Mouse (Mus musculus) hindbrain, embryonic 13.5 days (tissue): Measurements from ENCODE around the gene Phactr1. TPM values are rescaled to one million over a fixed set of nuclear protein-coding genes. Genes with fewer than 3 reads are reported as not detected.

Source experiments
- ATAC-seq: fragments of 200-750 bp; cut with Nextera tagmentation; 2 replicates; pipeline ENCODE4 v1.8.0; 2017; ENCODE audit warnings: moderate TSS enrichment; ENCODE audit not compliant: low FRiP score
- H3K27ac ChIP-seq: fragments of 300-500 bp; sonication (generic); 2 replicates; pipeline ENCODE4 v1.5.1; 2015; ENCODE audit warnings: inconsistent platforms, mild to moderate bottlenecking, moderate library complexity
- H3K27me3 ChIP-seq: fragments of 300-500 bp; sonication (generic); 2 replicates; pipeline ENCODE4 v1.6.1; 2015; ENCODE audit warnings: mild to moderate bottlenecking, inconsistent platforms
- H3K36me3 ChIP-seq: fragments of 300-500 bp; sonication (generic); 2 replicates; pipeline ENCODE4 v1.6.1; 2015; ENCODE audit warnings: mild to moderate bottlenecking, inconsistent platforms
- H3K4me1 ChIP-seq: fragments of 300-500 bp; sonication (generic); replicated peaks from 2 replicates; pipeline ENCODE4 v1.6.1; 2015; ENCODE audit warnings: inconsistent platforms
- H3K4me2 ChIP-seq: fragments of 300-500 bp; sonication (generic); 2 replicates; pipeline ENCODE4 v1.6.1; 2015; ENCODE audit warnings: inconsistent platforms, mild to moderate bottlenecking, moderate library complexity
- H3K4me3 ChIP-seq: fragments of 300-500 bp; sonication (generic); 2 replicates; pipeline ENCODE4 v1.5.1; 2015; ENCODE audit warnings: mild to moderate bottlenecking, inconsistent platforms
- H3K9ac ChIP-seq: fragments of 300-500 bp; sonication (generic); 2 replicates; pipeline ENCODE4 v1.6.1; 2015; ENCODE audit warnings: mild to moderate bottlenecking, inconsistent platforms
- H3K9me3 ChIP-seq: fragments of 300-500 bp; sonication (generic); 2 replicates; pipeline ENCODE4 v1.6.1; 2016; ENCODE audit warnings: inconsistent platforms
- WGBS: fragments of 180-500 bp; shearing (Covaris S2); methylation state at CpG from one replicate; pipeline ENCODE4 v1.1.7; 2015; 5-methylcytosine and 5-hydroxymethylcytosine counted together
- polyA plus RNA-seq: library from polyadenylated mRNA; unstranded; fragments of >200 nt; fragmentation: Nextera tagmentation; extraction: Ambion mirVana; gene quantifications from 2 replicates; pipeline ENCODE4 v1.2.1, GENCODE M21; 2015

Phactr1 gene
- polyA plus RNA-seq, 1 experiment from 2014 or later = 46.9 TPM

GRCm38 (mm10) chr13:42887701-42888100 is 207.3 kb downstream of the Phactr1 start:
- no peak for ATAC-seq
- no peak overlapping the region for H3K27ac ChIP-seq
- WGBS = 90% methylated on average over 5 of the region's 5 CpGs

GRCm38 (mm10) chr13:42889516-42890474 is 209.4 kb downstream of the Phactr1 start:
- H3K36me3 ChIP-seq = no peaks in the 10 kb centered on the region
- H3K27ac ChIP-seq = no peak overlapping the region
- H3K4me2 ChIP-seq = no peak overlapping the region
- no peaks in the 10 kb centered on the region for H3K27me3 ChIP-seq
- H3K9ac ChIP-seq = no peak overlapping the region
- H3K4me3 ChIP-seq = no peak overlapping the region
- no peak for ATAC-seq
- H3K4me1 ChIP-seq = 0 out of 2 replicates have a peak, but pooled peaks cover 3% of the 10 kb centered on the region
- H3K9me3 ChIP-seq = no peaks in the 10 kb centered on the region
- WGBS = 83% methylated on average over 12 of the region's 12 CpGs

More at GRCm38 (mm10) chr13:42887701-42888100, 207.3 kb downstream of the Phactr1 start:
- Histone ChIP-seq H3K4me2 (no peak overlapping the region), H3K4me1 (0 out of 2 replicates have a peak, but pooled peaks cover 3% of the 10 kb centered on the region), H3K27me3 (no peaks in the 10 kb centered on the region), H3K9me3 (no peaks in the 10 kb centered on the region), H3K4me3 (no peak overlapping the region), H3K9ac (no peak overlapping the region), H3K36me3 (no peaks in the 10 kb centered on the region)

GRCm38 (mm10) chr13:42890651-42891050 is 210.2 kb downstream of the Phactr1 start:
- no peak for ATAC-seq
- Histone ChIP-seq H3K9me3 (no peaks in the 10 kb centered on the region), H3K36me3 (no peaks in the 10 kb centered on the region), H3K4me1 (0 out of 2 replicates have a peak, but pooled peaks cover 3% of the 10 kb centered on the region), H3K4me2 (no peak overlapping the region), H3K4me3 (no peak overlapping the region), H3K27me3 (no peaks in the 10 kb centered on the region), H3K9ac (no peak overlapping the region), H3K27ac (no peak overlapping the region)
- 80% methylated on average over 5 of the region's 5 CpGs for WGBS

- H3K9me3 ChIP-seq = no peaks in the 10 kb centered on the region
- H3K4me3 ChIP-seq = no peak overlapping the region
- WGBS = 77% methylated on average over 10 of the region's 10 CpGs
- no peak for ATAC-seq
- no peaks in the 10 kb centered on the region for H3K36me3 ChIP-seq
- 0 out of 2 replicates have a peak overlapping the region, but pooled peaks have one; percentile 25 for H3K27ac ChIP-seq
- H3K4me2 ChIP-seq = no peak overlapping the region
- H3K27me3 ChIP-seq = no peaks in the 10 kb centered on the region
- H3K4me1 ChIP-seq = 0 out of 2 replicates have a peak, but pooled peaks cover 3% of the 10 kb centered on the region
- no peak overlapping the region for H3K9ac ChIP-seq
Measured at GRCm38 (mm10) chr13:42894016-42894415, 213.6 kb downstream of the Phactr1 start.

- 0 out of 2 replicates have a peak, but pooled peaks cover 6% of the 10 kb centered on the region for H3K4me1 ChIP-seq
- ATAC-seq = no peak
- WGBS = 94% methylated on average over 12 of the region's 12 CpGs
Measured at GRCm38 (mm10) chr13:42894598-42894997, 214.2 kb downstream of the Phactr1 start.

GRCm38 (mm10) chr13:42895980-42896379 is 215.6 kb downstream of the Phactr1 start:
- 44% methylated on average over 3 of the region's 3 CpGs for WGBS
- H3K9me3 ChIP-seq = no peaks in the 10 kb centered on the region
- no peak overlapping the region for H3K27ac ChIP-seq
- no peak overlapping the region for H3K9ac ChIP-seq
- no peak overlapping the region for H3K4me2 ChIP-seq
- H3K4me3 ChIP-seq = no peak overlapping the region
- no peak for ATAC-seq
- H3K27me3 ChIP-seq = no peaks in the 10 kb centered on the region
- H3K4me1 ChIP-seq = 0 out of 2 replicates have a peak, but pooled peaks cover 5% of the 10 kb centered on the region
- H3K36me3 ChIP-seq = no peaks in the 10 kb centered on the region

More at GRCm38 (mm10) chr13:42894598-42894997, 214.2 kb downstream of the Phactr1 start:
- H3K4me2 ChIP-seq = no peak overlapping the region
- H3K9me3 ChIP-seq = no peaks in the 10 kb centered on the region
- H3K36me3 ChIP-seq = no peaks in the 10 kb centered on the region
- no peaks in the 10 kb centered on the region for H3K27me3 ChIP-seq
- H3K4me3 ChIP-seq = no peak overlapping the region
- H3K27ac ChIP-seq = no peak overlapping the region
- H3K9ac ChIP-seq = no peak overlapping the region

GRCm38 (mm10) chr13:42899611-42900010 is 219.2 kb downstream of the Phactr1 start:
- Histone ChIP-seq H3K27ac (no peak overlapping the region), H3K36me3 (no peaks in the 10 kb centered on the region), H3K9me3 (no peaks in the 10 kb centered on the region), H3K4me2 (no peak overlapping the region), H3K9ac (no peak overlapping the region), H3K27me3 (no peaks in the 10 kb centered on the region), H3K4me1 (peaks cover 18% of the 10 kb centered on the region), H3K4me3 (no peak overlapping the region)
- ATAC-seq = 0 out of 2 replicates have a peak, but pooled peaks have one; percentile 10
- 55% methylated on average over 3 of the region's 3 CpGs for whole genome bisulfite sequencing

- 90% methylated on average over 2 of the region's 2 CpGs for WGBS
- no peaks in the 10 kb centered on the region for H3K9me3 ChIP-seq
- no peak overlapping the region for H3K4me2 ChIP-seq
- no peak for ATAC-seq
- H3K27ac ChIP-seq = no peak overlapping the region
- H3K4me3 ChIP-seq = no peak overlapping the region
- no peak overlapping the region for H3K9ac ChIP-seq
- peaks cover 25% of the 10 kb centered on the region for H3K4me1 ChIP-seq
- no peaks in the 10 kb centered on the region for H3K36me3 ChIP-seq
- no peaks in the 10 kb centered on the region for H3K27me3 ChIP-seq
Measured at GRCm38 (mm10) chr13:42901837-42902236, 221.4 kb downstream of the Phactr1 start.

- Histone ChIP-seq H3K9ac (no peak overlapping the region), H3K27ac (0 out of 2 replicates have a peak overlapping the region, but pooled peaks have one; percentile 8), H3K4me3 (no peak overlapping the region), H3K27me3 (no peaks in the 10 kb centered on the region), H3K4me1 (peaks cover 25% of the 10 kb centered on the region), H3K9me3 (no peaks in the 10 kb centered on the region), H3K4me2 (no peak overlapping the region), H3K36me3 (no peaks in the 10 kb centered on the region)
- WGBS = 86% methylated on average over 3 of the region's 3 CpGs
- no peak for ATAC-seq
Measured at GRCm38 (mm10) chr13:42902859-42903258, 222.4 kb downstream of the Phactr1 start.

GRCm38 (mm10) chr13:42905818-42906217 is 225.4 kb downstream of the Phactr1 start:
- ATAC-seq = no peak
- Histone ChIP-seq H3K27me3 (no peaks in the 10 kb centered on the region), H3K9me3 (no peaks in the 10 kb centered on the region), H3K4me2 (no peak overlapping the region), H3K4me3 (no peak overlapping the region), H3K4me1 (peaks cover 20% of the 10 kb centered on the region), H3K9ac (no peak overlapping the region), H3K36me3 (no peaks in the 10 kb centered on the region), H3K27ac (no peak overlapping the region)
- 76% methylated on average over 4 of the region's 4 CpGs for WGBS

- WGBS = 86% methylated on average over 12 of the region's 12 CpGs
- Histone ChIP-seq H3K36me3 (no peaks in the 10 kb centered on the region), H3K9ac (no peak overlapping the region), H3K4me2 (no peak overlapping the region), H3K27ac (no peak overlapping the region), H3K4me1 (peaks cover 20% of the 10 kb centered on the region), H3K27me3 (no peaks in the 10 kb centered on the region), H3K9me3 (no peaks in the 10 kb centered on the region), H3K4me3 (no peak overlapping the region)
- no peak for ATAC-seq
Measured at GRCm38 (mm10) chr13:42906990-42907389, 226.6 kb downstream of the Phactr1 start.

- WGBS = 64% methylated on average over 4 of the region's 4 CpGs
Measured at GRCm38 (mm10) chr13:42915081-42915480, 234.7 kb downstream of the Phactr1 start.

More at GRCm38 (mm10) chr13:42915081-42915480, 234.7 kb downstream of the Phactr1 start:
- H3K27ac ChIP-seq = no peak overlapping the region
- H3K4me1 ChIP-seq = peaks cover 24% of the 10 kb centered on the region
- H3K4me2 ChIP-seq = no peak overlapping the region
- no peak for ATAC-seq
- peaks cover 17% of the 10 kb centered on the region for H3K27me3 ChIP-seq
- no peaks in the 10 kb centered on the region for H3K9me3 ChIP-seq
- no peak overlapping the region for H3K9ac ChIP-seq
- no peak overlapping the region for H3K4me3 ChIP-seq
- no peaks in the 10 kb centered on the region for H3K36me3 ChIP-seq
